Mouse (Mus musculus): ENCODE measurements around the gene Map6.
"Not testable (repeated sequence)": the region's sequence is repeated elsewhere in the genome, so short reads cannot be mapped to it uniquely, and the experiment has no call there.

Map6 gene

GRCm38 (mm10) chr7:99360021-99360802 is 93.0 kb downstream of the Map6 start:
- peak; percentile 36 for DNase-seq

DNA sequence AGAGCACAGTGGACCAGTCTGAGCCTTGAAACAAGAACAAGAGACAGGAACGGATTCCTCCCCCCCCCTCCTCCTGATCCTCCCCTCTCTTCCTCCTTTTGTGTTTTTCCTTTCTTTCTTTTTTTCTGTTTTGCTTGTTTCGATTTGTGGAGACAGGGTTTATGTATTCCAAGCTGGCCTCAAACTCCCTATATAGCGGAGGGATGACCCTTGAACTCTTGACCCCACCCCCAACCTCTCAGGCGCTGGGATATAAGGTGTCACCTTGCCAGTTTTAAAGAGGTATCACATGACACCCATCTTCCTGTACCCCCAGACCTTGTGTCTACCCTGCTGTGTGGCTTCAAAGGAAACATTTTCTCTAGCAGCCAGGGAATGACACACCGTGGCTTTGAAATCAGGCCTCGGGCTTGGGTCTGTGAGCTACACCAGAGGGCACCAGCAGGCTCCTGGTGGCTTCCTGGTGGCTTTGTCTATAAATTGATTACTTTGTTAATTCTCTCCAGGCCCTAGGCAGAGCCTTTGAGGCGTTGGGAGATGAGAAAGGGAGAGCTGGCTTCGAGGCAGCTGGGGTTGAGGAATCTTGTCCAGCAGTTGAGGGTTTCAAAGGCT is 93.7 kb downstream of the Map6 start:
- DNase-seq = no peak

GRCm38 (mm10) chr7:99362137-99362536 is 94.9 kb downstream of the Map6 start:
- DNase-seq = no peak

- peak; percentile 59 for DNase-seq
Observed at GRCm38 (mm10) chr7:99365069-99365468, 97.8 kb downstream of the Map6 start.

DNA sequence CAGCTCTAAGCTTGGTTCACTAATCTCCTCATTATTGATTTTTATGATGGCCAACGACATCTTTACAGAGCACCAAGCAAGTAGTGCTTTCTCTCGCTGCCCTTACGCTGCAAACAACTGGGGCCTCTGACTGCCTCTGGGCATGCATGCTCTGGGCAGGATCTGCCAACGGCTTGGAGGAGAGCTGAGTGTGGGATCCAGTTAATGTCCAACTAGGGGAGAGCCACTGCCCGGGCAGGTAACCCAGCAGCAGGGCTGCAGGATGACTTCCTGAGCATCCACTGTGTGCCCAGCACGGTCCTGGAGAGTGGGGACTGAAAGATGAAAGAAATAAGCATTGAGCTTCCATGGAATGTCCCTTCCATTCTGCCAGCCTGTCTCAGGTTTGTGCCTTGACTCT is 99.5 kb downstream of the Map6 start:
- no peak for DNase-seq

GRCm38 (mm10) chr7:99374325-99374724 is 107.1 kb downstream of the Map6 start:
- not testable (repeated sequence) for DNase-seq

GRCm38 (mm10) chr7:99375455-99375854 is 108.2 kb downstream of the Map6 start:
- peak; percentile 91 for DNase-seq

DNA sequence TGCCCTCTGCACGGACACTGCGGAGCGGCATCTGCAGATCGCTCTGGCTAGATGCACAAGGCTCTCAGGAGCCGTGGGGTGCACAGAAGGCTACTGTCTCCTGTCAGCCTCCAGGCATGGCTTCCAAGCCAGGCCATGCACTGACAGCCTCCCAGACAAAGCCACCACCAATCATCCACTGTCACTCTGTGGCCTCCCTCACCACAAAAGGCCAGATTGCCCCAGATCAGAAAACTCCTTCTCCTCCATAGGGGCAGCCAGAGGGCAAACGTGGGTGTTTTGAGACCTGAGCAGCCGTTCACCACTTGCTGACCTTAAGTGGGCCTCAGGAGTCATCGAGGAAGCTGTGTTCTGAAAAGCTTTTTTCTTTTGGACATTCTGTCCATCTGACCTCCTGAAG is 111.6 kb downstream of the Map6 start:
- no peak for DNase-seq

DNA sequence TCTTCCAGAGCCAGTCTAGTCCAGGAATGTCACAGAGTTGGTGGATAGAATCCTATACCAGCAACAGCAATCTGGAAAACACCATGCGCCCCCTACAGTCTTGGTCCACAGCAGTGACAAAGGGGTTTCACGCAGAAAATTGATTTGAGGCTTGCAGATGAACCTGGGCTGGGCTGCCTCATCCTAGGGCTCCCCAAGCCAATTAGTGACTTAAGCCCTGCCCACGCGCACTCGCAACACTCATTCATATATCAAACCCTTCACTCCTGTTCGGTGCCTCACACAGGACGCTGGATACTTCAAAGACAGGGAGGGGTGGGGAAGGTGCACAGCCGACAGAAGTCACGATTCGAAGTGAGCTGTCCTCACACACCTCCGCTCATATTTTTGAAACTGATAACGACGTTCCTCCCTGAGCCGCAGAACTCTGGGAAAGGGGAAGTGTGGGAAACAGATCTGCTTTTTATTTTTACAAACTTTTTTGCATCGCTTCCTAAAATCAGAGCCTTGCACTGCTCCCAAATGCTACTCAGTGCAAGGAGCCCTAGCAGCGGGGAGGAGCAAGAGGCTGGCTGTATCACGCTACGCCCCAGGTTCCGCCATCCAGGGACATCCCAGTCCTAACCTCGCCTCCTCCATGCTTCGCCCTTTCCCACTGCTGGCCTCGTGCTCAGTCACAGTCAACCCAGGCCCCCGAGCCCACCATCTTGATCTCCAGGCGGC is 113.4 kb downstream of the Map6 start:
- peak; percentile 67 for DNase-seq

DNA sequence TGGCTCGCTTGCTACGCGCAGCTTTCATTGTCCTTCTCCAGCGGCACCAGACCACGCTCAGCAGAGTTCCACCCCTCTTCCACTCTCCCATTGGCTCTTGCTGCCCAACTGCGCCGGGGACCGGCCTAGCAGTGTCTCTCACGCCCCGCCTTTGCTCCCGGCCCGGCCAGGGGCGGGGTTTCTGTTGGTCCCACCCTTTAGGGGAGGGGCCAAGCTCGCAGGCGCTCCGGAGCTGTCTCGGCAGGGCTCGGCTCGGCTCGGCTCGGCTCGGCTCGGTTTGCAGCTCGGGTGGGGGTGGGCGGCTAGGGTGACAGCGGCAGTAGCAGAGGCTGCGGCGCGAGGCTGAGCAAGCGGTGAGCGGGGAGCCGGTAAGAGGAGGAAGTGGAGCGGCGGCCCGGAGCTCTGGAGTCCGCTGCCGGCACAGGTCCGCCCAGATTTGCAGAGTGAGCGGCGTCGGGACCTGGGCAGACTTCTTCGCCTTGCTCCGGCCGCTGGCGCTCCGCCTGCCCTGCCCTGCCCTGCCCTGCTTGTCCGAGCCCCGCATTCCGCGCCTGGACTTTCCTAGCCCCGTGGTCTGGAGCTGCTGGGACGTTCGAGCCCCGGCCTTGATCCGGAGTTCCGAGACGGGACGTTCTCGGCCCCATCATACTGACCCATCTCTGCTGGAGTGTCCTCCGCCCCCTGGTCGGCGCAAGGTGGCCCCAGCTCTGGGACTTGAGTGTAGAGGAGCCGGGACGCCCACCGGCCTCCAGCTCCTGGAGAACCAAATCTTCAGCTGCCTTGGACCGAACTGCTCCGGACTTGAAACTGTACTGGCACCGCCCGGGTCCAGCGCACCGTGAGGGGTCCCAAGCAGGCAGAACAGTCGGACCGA is 114.2 kb downstream of the Map6 start, which contains the start of gene Gdpd5:
TSS of gene Gdpd5 (plus strand) at position 201 of the 874 bp plus-strand sequence.
- peak; percentile 100 for DNase-seq

- DNase-seq = peak; percentile 50
Observed at GRCm38 (mm10) chr7:99382088-99383000, 115.1 kb downstream of the Map6 start.

- DNase-seq = no peak
Observed at GRCm38 (mm10) chr7:99383246-99383645, 116.0 kb downstream of the Map6 start.

DNA sequence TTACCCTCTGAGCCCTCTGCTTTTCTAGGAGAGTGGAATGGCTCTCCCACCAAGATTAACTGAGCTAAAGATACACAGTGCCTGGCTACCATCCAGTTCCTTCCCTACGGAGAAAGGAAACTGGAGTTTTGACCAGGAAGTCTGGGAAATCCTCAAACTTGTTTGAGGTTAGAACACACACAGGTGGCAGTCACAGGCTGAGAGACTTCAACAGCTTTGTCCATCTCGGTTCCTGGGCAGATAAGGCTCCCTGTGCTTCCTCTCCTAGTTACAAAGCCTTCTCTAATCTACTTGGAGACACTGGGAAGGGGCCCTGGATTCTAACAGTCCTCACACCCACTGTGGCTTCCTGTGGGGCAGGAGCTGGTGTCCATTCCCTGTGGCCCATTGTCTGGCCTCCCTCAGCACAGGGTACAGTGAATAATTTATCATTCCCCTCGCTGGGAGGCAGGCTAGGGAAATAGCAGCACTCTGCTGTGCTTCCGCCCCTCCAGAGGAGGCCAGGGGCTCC is 116.9 kb downstream of the Map6 start:
- DNase-seq = no peak

DNA sequence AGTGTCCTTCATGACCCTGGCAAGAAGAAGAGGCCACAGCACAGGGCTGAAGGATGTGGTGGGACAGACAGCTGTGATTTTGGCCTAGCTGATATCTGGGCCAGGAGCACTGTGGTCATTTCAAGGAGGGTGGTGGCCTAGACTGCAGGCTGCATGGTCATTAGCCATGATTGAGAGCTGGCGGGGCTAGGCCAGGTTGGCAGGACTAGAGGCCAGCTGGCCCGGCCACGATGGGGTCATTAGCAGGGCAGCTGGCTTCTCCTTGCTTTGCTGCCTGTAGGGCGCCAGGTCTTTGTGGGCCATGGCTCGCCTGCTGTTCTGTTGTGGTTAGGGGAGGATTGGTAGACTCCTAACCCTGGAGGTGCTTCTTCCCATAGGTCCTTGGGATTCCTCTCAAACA is 118.8 kb downstream of the Map6 start:
- no peak for DNase-seq
